Mouse (Mus musculus) heart, adult 2 months (tissue): ENCODE measurements around the gene Ggps1.

Source experiments
- CTCF ChIP-seq: fragments of 200-600 bp; IDR thresholded peaks from 2 replicates; pipeline ENCODE4 v1.8.1; 2022; ENCODE audit warnings: antibody characterized with exemption, mild to moderate bottlenecking, moderate library complexity
- POLR2A ChIP-seq: fragments of 200-500 bp; IDR thresholded peaks from 2 replicates; pipeline ENCODE4 v1.6.1; 2011; ENCODE audit warnings: mild to moderate bottlenecking, low read depth, low read length, control low read depth; ENCODE audit not compliant: insufficient read depth

- TF ChIP-seq CTCF (no peak), POLR2A (no peak)
Observed at GRCm38 (mm10) chr13:14044521-14044920, 18.8 kb downstream of the Ggps1 start.
